Mouse (Mus musculus): Measurements from ENCODE around the gene Sdhaf1. TPM values are rescaled to one million over a fixed set of nuclear protein-coding genes. Genes with fewer than 3 reads are reported as not detected.

The Sdhaf1 gene
- polyA plus RNA-seq, 1 experiment = 10.1 TPM

GRCm38 (mm10) chr7:30295103-30295502 is 28.6 kb downstream of the Sdhaf1 start:
- Histone ChIP-seq H3K27ac (ENCODE audit: control insufficient read depth, insufficient read depth, low read depth, low read length, poor library complexity) (no peak overlapping the region), H3K4me1 (ENCODE audit: control insufficient read depth, insufficient read depth, low read length) (no peaks in the 10 kb centered on the region), H3K4me3 (replicated peaks; ENCODE audit: control insufficient read depth, low read depth, low read length) (no peak overlapping the region)
- TF ChIP-seq POLR2A (IDR thresholded peaks at IDR 0.05; ENCODE audit: borderline replicate concordance, control insufficient read depth, low read depth, low read length) = no peak
- no peak for TF ChIP-seq CTCF (IDR thresholded peaks at IDR 0.05; ENCODE audit: control insufficient read depth, insufficient read depth, low read length)
- 79% methylated on average over 10 of the region's 10 CpGs for WGBS

GRCm38 (mm10) chr7:30294296-30294695 is 29.4 kb downstream of the Sdhaf1 start:
- TF ChIP-seq POLR2A (IDR thresholded peaks at IDR 0.05; ENCODE audit: borderline replicate concordance, control insufficient read depth, low read depth, low read length) = no peak
- TF ChIP-seq CTCF (IDR thresholded peaks at IDR 0.05; ENCODE audit: control insufficient read depth, insufficient read depth, low read length) = no peak
- WGBS = 79% methylated on average over 5 of the region's 5 CpGs
- H3K4me3 ChIP-seq (replicated peaks; ENCODE audit: control insufficient read depth, low read depth, low read length) = no peak overlapping the region
- no peaks in the 10 kb centered on the region for H3K4me1 ChIP-seq (ENCODE audit: control insufficient read depth, insufficient read depth, low read length)
- H3K27ac ChIP-seq (ENCODE audit: control insufficient read depth, insufficient read depth, low read depth, low read length, poor library complexity) = no peak overlapping the region

DNA sequence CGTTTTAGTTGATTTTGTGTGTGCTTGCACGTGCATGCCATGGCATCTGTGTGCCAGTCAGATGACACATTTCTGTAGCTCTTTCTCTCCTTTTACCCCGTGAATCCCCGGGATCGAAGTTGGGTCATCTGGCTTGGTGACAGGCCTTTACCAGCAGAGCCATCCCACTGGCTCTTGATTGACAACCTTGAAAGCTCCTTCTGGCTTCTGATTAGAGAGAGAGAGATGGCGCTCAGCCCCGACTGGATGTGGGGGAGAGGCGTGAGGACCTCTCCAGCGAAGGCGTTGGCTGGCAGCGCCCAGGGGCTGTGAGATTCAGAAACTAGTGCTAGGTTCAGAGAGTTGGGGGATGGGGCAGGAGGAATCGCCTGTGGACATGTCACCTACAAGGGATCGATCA is 29.9 kb downstream of the Sdhaf1 start:
- Histone ChIP-seq H3K27ac (ENCODE audit: control insufficient read depth, insufficient read depth, low read depth, low read length, poor library complexity) (no peak overlapping the region), H3K4me3 (replicated peaks; ENCODE audit: control insufficient read depth, low read depth, low read length) (no peak overlapping the region), H3K4me1 (ENCODE audit: control insufficient read depth, insufficient read depth, low read length) (no peaks in the 10 kb centered on the region)
- no peak for TF ChIP-seq CTCF (IDR thresholded peaks at IDR 0.05; ENCODE audit: control insufficient read depth, insufficient read depth, low read length)
- TF ChIP-seq POLR2A (IDR thresholded peaks at IDR 0.05; ENCODE audit: borderline replicate concordance, control insufficient read depth, low read depth, low read length) = no peak
- WGBS = 82% methylated on average over 13 of the region's 13 CpGs

DNA sequence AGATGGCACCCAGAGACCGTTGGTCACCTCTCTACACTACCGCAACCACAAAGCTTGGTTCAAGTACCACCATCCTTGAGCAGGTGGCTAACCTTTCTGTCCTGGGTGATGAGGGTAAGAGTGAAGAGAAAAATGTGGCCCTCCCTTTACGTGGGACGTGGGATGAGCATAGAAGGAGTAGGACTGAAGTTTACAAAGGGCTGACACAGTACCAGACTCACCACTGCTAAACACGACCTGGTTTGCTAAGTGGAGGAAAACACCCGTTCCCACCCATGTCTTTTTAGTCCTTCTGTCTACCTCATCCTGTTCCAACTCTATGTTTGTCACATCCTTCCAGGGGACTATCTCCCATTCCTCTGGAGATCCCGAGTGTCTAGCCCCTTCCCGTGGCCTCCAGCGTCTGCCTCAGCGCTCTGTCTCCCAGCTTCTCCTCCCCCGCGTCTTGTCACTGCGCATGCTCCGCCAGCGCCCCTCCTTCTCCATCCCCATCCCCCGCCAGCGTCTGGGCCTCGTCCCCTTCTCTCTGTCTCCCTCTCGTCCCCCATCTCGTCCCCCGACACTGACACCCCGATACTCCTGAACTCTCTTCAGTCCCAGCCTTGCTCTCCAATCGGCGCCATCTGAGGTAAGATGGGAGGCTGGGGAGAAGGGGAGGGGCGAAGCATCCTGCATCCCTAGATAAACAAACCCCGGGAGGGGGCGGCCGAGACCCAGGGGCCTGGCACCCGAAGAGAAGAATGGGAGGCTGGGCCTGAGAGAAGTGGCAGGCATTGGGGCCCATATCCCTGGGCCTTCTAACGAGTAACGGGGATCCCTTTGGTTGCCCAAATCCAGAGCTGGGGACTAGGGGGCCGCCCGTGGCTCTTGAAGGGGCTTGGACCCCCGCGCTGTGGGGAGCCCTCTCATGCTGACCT is 32.2 kb downstream of the Sdhaf1 start, which contains the start of gene Clip3:
TSS of gene Clip3 (plus strand) at position 514 of the 917 bp plus-strand sequence.
- H3K4me3 ChIP-seq (replicated peaks; ENCODE audit: control insufficient read depth, low read depth, low read length) = no peak within 1 kb of the TSS
- no peaks in the 10 kb centered on the region for H3K4me1 ChIP-seq (ENCODE audit: control insufficient read depth, insufficient read depth, low read length)
- no peak for TF ChIP-seq POLR2A (IDR thresholded peaks at IDR 0.05; ENCODE audit: borderline replicate concordance, control insufficient read depth, low read depth, low read length)
- no peak for TF ChIP-seq CTCF (IDR thresholded peaks at IDR 0.05; ENCODE audit: control insufficient read depth, insufficient read depth, low read length)
- WGBS = 13% methylated on average over 35 of the region's 35 CpGs
- no peak within 1 kb of the TSS for H3K27ac ChIP-seq (ENCODE audit: control insufficient read depth, insufficient read depth, low read depth, low read length, poor library complexity)

DNA sequence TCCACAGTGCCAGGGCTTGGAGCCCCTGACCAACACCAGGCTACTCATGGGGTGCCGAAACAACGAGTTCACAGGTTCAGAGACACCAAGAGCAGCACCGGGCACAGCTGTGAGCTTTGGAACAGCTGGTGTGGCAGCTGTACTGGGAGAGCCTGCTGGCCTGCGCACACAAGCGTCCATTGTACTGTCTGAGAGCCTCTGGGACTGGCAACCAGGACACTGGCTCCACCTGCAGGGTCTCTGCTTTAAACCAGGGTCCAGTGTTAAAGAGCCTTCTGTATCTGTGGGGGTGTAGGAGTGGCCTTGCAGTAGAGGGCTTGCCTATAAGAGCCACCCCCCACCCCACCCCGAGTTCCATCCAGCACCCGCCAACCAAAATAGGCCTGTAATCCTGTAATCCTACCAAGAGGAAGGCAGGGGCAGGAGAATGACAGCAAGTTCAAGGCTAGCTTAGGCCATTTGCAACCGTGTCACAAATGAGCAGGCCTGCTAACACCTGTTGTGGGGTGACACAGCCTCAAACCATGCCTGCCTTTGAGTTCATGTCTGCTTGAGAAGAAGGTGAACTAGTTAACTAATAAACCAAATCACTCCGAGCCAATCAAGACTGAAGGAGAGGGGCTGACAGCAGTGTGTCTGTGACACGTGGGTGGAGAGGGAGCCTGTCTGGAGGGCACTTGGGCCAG is 33.8 kb downstream of the Sdhaf1 start:
- no peak for TF ChIP-seq CTCF (IDR thresholded peaks at IDR 0.05; ENCODE audit: control insufficient read depth, insufficient read depth, low read length)
- no peak for TF ChIP-seq POLR2A (IDR thresholded peaks at IDR 0.05; ENCODE audit: borderline replicate concordance, control insufficient read depth, low read depth, low read length)
- Histone ChIP-seq H3K4me3 (replicated peaks; ENCODE audit: control insufficient read depth, low read depth, low read length) (no peak overlapping the region), H3K27ac (ENCODE audit: control insufficient read depth, insufficient read depth, low read depth, low read length, poor library complexity) (no peak overlapping the region), H3K4me1 (ENCODE audit: control insufficient read depth, insufficient read depth, low read length) (no peaks in the 10 kb centered on the region)
- WGBS = 77% methylated on average over 10 of the region's 10 CpGs

GRCm38 (mm10) chr7:30289071-30289713 is 34.5 kb downstream of the Sdhaf1 start:
- WGBS = 81% methylated on average over 7 of the region's 7 CpGs
- Histone ChIP-seq H3K27ac (ENCODE audit: control insufficient read depth, insufficient read depth, low read depth, low read length, poor library complexity) (no peak overlapping the region), H3K4me1 (ENCODE audit: control insufficient read depth, insufficient read depth, low read length) (no peaks in the 10 kb centered on the region), H3K4me3 (replicated peaks; ENCODE audit: control insufficient read depth, low read depth, low read length) (no peak overlapping the region)
- TF ChIP-seq POLR2A (IDR thresholded peaks at IDR 0.05; ENCODE audit: borderline replicate concordance, control insufficient read depth, low read depth, low read length) (no peak), CTCF (IDR thresholded peaks at IDR 0.05; ENCODE audit: control insufficient read depth, insufficient read depth, low read length) (no peak)

GRCm38 (mm10) chr7:30288046-30288445 is 35.6 kb downstream of the Sdhaf1 start:
- 69% methylated on average over 6 of the region's 6 CpGs for WGBS
- Histone ChIP-seq H3K27ac (ENCODE audit: control insufficient read depth, insufficient read depth, low read depth, low read length, poor library complexity) (no peak overlapping the region), H3K4me1 (ENCODE audit: control insufficient read depth, insufficient read depth, low read length) (no peaks in the 10 kb centered on the region), H3K4me3 (replicated peaks; ENCODE audit: control insufficient read depth, low read depth, low read length) (no peak overlapping the region)
- TF ChIP-seq POLR2A (IDR thresholded peaks at IDR 0.05; ENCODE audit: borderline replicate concordance, control insufficient read depth, low read depth, low read length) (no peak), CTCF (IDR thresholded peaks at IDR 0.05; ENCODE audit: control insufficient read depth, insufficient read depth, low read length) (no peak)
